Mouse (Mus musculus) forebrain, embryonic 14.5 days (tissue): Measurements from ENCODE around the gene Acsl1. TPM values are rescaled to one million over a fixed set of nuclear protein-coding genes. Genes with fewer than 3 reads are reported as not detected.

ENCODE experiments used
- ATAC-seq: fragments of 200-750 bp; cut with Nextera tagmentation; 2 replicates; pipeline ENCODE4 v1.8.0; 2017; ENCODE audit warnings: mild to moderate bottlenecking, moderate library complexity
- DNase-seq: peaks from one replicate; pipeline ENCODE4 v3.0.0-alpha.2; 2015; ENCODE audit warnings: low spot score
- H3K27ac ChIP-seq: fragments of 300-500 bp; sonication (generic); 2 replicates; pipeline ENCODE4 v1.5.1; 2014; ENCODE audit warnings: low read depth, mild to moderate bottlenecking, control low read depth, low read length, moderate library complexity
- H3K27me3 ChIP-seq: fragments of 300-500 bp; sonication (generic); replicated peaks from 2 replicates; pipeline ENCODE4 v1.6.1; 2014; ENCODE audit warnings: low read length, control low read depth, mixed read lengths; ENCODE audit not compliant: control insufficient read depth, insufficient read depth
- H3K36me3 ChIP-seq: fragments of 300-500 bp; sonication (generic); 2 replicates; pipeline ENCODE4 v1.6.1; 2014; ENCODE audit warnings: low read length, control low read depth; ENCODE audit not compliant: control insufficient read depth, insufficient read depth
- H3K4me1 ChIP-seq: fragments of 300-500 bp; sonication (generic); 2 replicates; pipeline ENCODE4 v1.6.1; 2014; ENCODE audit warnings: antibody characterized with exemption, low read length, control low read depth; ENCODE audit not compliant: control insufficient read depth, insufficient read depth
- H3K4me2 ChIP-seq: fragments of 300-500 bp; sonication (generic); 2 replicates; pipeline ENCODE4 v1.6.1; 2014; ENCODE audit warnings: mild to moderate bottlenecking, control low read depth, low read length
- H3K4me3 ChIP-seq: fragments of 300-500 bp; sonication (generic); 2 replicates; pipeline ENCODE4 v1.5.1; 2014; ENCODE audit warnings: low read depth, low read length, control low read depth
- H3K9ac ChIP-seq: fragments of 300-500 bp; sonication (generic); 2 replicates; pipeline ENCODE4 v1.6.1; 2014; ENCODE audit warnings: mild to moderate bottlenecking, low read length, control low read depth, moderate library complexity
- H3K9me3 ChIP-seq: fragments of 300-500 bp; sonication (generic); replicated peaks from 2 replicates; pipeline ENCODE4 v1.6.1; 2016; ENCODE audit warnings: low read length, control low read depth, mixed read lengths; ENCODE audit not compliant: control insufficient read depth
- WGBS: fragments of 180-500 bp; shearing (Covaris S2); extraction: QIAGEN DNeasy Blood & Tissue Kit; methylation state at CpG from one replicate; pipeline ENCODE4 v1.1.7; 2014; 5-methylcytosine and 5-hydroxymethylcytosine counted together
- polyA plus RNA-seq: library from polyadenylated mRNA; unstranded; fragments of >200 nt; fragmentation: Nextera tagmentation; extraction: Ambion mirVana; gene quantifications from 2 replicates; pipeline ENCODE4 v1.2.1, GENCODE M21; 2014

Gene Acsl1
- polyA plus RNA-seq, 1 experiment from 2014 or later: 8.8 TPM

DNA sequence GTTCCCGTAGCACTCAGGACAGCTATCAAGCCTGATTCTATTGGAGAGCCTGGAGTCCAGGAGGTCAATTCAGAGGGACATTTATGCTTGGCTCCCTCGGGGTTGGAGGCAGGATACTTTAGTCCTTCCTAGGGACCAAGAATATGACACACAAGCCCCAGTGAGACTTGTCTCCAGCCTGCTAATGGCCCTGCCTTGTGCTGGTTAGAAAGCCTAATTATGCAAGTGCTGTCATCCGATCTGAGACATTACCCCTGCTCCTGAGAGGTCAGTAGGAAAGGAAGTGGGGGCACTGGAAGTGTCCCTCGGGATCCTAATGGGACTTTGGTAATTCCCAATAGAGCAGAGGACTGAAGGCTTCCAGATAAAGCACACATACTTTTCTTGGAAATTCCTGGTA is 59.7 kb downstream of the Acsl1 start:
- H3K27ac ChIP-seq: no peak overlapping the region
- 58% methylated on average over 4 of the region's 4 CpGs for WGBS
- H3K9me3 ChIP-seq: no peaks in the 10 kb centered on the region
- H3K4me3 ChIP-seq: no peak overlapping the region
- H3K4me1 ChIP-seq: no peaks in the 10 kb centered on the region
- ATAC-seq (no peak), DNase-seq (no peak)
- H3K27me3 ChIP-seq: no peaks in the 10 kb centered on the region
- no peak overlapping the region for H3K9ac ChIP-seq
- no peak overlapping the region for H3K4me2 ChIP-seq
- no peaks in the 10 kb centered on the region for H3K36me3 ChIP-seq

DNA sequence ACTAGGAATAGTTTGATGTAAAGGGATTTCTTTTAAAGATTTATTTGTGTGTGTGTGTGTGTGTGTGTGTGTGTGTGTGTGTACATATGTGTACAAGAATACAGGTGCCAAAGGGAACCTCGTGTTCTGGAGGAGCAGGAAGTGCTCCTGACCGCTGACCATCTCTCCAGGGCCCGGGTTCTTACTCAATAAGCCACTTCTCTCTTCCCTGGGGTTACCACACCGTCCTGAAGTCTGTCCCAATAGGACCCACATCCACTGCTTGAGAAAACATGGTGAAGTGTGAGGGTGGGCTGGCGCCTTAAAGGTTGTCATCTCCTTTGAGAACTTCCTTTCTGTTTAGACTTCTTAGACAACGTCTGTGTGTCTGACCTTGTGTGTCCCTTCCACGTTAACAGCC is 63.1 kb downstream of the Acsl1 start:
- H3K9ac ChIP-seq: no peak overlapping the region
- no peaks in the 10 kb centered on the region for H3K4me1 ChIP-seq
- no peaks in the 10 kb centered on the region for H3K36me3 ChIP-seq
- no peak for DNase-seq
- no peak overlapping the region for H3K4me2 ChIP-seq
- no peak overlapping the region for H3K27ac ChIP-seq
- no peaks in the 10 kb centered on the region for H3K9me3 ChIP-seq
- H3K27me3 ChIP-seq: no peaks in the 10 kb centered on the region
- no peak for ATAC-seq
- no peak overlapping the region for H3K4me3 ChIP-seq
- 91% methylated on average over 7 of the region's 7 CpGs for WGBS

DNA sequence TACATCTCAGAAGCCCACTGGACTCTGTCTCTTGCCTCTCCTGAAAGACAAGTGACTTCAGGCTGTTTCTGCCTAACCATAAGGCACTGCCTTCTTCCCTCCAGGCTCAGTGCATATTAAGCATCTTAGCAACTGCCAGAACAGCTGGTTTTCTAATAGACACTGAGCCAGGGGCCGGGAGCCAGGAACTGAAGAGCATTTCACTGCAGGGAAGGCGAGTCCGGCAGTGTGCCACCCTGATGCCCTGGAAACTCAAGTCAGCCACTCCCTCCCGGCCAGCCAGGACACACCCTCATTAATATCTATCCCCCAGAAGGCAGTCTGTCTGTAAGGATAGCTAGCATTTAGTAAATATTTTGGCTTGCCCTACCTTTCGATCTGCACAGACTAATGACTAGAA is 68.9 kb downstream of the Acsl1 start:
- 55% methylated on average over 5 of the region's 5 CpGs for WGBS
- ATAC-seq: peak; percentile 34; the same call in 1 of the 2 replicates
- Histone ChIP-seq H3K9ac (no peak overlapping the region), H3K4me3 (no peak overlapping the region), H3K9me3 (no peaks in the 10 kb centered on the region), H3K4me1 (no peaks in the 10 kb centered on the region), H3K27ac (no peak overlapping the region), H3K27me3 (no peaks in the 10 kb centered on the region), H3K4me2 (no peak overlapping the region), H3K36me3 (no peaks in the 10 kb centered on the region)
- DNase-seq: peak; percentile 33

DNA sequence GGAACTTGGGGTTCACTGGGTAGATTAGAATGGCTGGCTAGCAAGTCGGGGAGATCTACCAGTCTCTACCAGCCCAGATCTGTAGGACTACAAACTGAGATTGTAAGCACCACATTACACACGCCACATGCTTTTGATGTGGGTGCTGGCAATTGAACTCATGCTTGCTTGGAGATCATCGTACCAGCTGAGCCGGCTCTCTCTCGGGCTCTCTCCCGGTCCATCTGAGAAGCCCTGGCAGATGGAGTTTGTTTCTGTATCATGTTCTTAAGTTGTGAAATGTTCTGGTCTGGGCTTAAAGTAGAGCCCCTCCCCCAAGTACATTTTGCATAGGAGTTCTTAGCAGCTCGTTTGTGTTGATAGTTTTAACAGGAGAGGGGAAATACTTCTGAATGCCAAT is 72.4 kb downstream of the Acsl1 start:
- DNase-seq: no peak
- Histone ChIP-seq H3K4me2 (no peak overlapping the region), H3K9me3 (no peaks in the 10 kb centered on the region), H3K4me3 (no peak overlapping the region), H3K27ac (no peak overlapping the region), H3K36me3 (no peaks in the 10 kb centered on the region), H3K4me1 (no peaks in the 10 kb centered on the region), H3K27me3 (no peaks in the 10 kb centered on the region), H3K9ac (no peak overlapping the region)
- 78% methylated on average over 7 of the region's 7 CpGs for WGBS
- ATAC-seq: no peak

DNA sequence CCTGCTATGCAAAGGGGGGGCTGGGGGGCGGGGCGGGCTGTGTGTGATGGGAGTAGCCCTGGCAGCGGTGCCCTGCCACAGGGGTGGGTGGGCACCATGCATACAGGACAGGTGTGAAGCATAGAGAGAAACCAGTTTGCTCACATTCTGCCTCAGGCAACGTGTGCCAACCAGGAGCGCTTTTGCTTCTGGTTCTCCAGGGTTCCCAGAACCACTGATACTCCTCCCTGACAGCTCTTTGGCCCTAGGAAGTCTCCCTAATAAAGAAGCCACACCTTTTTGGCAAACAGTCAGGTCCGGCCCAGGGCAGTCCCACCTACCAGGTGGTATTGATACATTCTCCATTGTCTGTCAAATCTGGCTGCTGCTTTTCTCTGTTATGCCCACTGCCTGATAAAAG is 72.8 kb downstream of the Acsl1 start:
- H3K4me2 ChIP-seq: no peak overlapping the region
- ATAC-seq (no peak), DNase-seq (no peak)
- H3K4me3 ChIP-seq: no peak overlapping the region
- H3K9ac ChIP-seq: no peak overlapping the region
- no peaks in the 10 kb centered on the region for H3K9me3 ChIP-seq
- H3K36me3 ChIP-seq: no peaks in the 10 kb centered on the region
- WGBS: 85% methylated on average over 6 of the region's 6 CpGs
- H3K4me1 ChIP-seq: no peaks in the 10 kb centered on the region
- H3K27me3 ChIP-seq: no peaks in the 10 kb centered on the region
- no peak overlapping the region for H3K27ac ChIP-seq

DNA sequence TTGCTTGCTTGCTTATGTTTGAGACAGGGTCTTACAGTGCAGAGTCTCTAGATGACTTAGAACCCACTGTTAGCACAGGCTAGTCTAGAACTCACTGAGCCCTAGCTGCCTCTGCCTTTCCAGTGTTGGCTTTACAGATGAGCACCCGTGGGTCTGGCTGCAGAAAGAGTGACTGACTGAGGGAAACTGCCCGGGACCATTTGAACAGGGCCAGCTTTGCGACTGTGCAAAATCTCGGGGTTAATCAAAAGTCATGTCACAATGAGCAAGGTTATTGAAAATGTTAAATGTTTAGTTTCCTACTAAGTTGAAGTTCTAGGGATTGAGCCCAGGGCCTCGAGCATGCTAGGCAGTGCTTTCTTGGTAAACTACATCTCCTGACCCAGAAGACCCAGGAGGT is 75.0 kb downstream of the Acsl1 start:
- no peak overlapping the region for H3K27ac ChIP-seq
- no peak overlapping the region for H3K4me3 ChIP-seq
- no peaks in the 10 kb centered on the region for H3K27me3 ChIP-seq
- no peak for DNase-seq
- no peak overlapping the region for H3K9ac ChIP-seq
- H3K36me3 ChIP-seq: no peaks in the 10 kb centered on the region
- H3K4me1 ChIP-seq: no peaks in the 10 kb centered on the region
- WGBS: 88% methylated on average over 5 of the region's 5 CpGs
- H3K9me3 ChIP-seq: no peaks in the 10 kb centered on the region
- H3K4me2 ChIP-seq: no peak overlapping the region
- no peak for ATAC-seq

DNA sequence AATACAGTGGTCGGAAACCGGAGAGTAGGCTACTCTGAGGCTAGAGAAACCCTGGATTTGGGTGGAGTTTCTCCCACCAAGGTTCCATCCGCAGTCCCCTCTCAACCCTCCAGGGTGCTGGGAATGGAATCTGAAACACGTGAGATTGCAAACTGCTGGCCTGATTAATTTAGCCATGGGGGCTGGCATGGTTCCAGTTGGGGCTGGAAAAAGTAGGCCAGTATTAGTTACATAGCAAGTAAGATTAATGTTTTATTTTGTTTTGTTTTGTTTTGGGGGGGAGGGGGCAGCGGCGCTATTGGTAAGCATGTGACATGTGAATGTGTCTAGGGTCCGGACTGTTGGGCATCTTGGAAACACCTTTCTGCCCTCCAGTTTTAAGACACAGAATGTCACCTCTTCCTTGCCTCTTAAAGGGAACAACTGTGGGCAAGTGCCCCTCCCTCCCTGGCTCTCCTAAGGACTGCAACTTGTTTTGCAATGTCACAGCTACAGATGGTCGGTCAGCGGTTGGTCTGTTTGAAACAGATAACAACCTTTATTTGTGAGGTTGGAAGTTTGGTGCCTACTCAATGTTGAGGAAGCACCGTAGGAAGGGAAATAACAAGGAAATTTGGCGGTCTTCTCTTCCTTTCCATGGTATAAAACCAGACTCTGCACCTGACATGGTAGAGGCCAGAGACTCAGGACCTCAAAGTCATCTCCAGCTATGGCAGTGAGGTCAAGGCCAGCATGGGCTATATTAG is 75.8 kb downstream of the Acsl1 start:
- 0 out of 2 replicates have a peak, but pooled peaks cover 2% of the 10 kb centered on the region for H3K4me1 ChIP-seq
- H3K4me3 ChIP-seq: no peak overlapping the region
- DNase-seq (no peak), ATAC-seq (no peak)
- 79% methylated on average over 11 of the region's 11 CpGs for WGBS
- no peaks in the 10 kb centered on the region for H3K36me3 ChIP-seq
- no peak overlapping the region for H3K9ac ChIP-seq
- H3K27me3 ChIP-seq: no peaks in the 10 kb centered on the region
- H3K27ac ChIP-seq: no peak overlapping the region
- H3K4me2 ChIP-seq: no peak overlapping the region
- no peaks in the 10 kb centered on the region for H3K9me3 ChIP-seq

DNA sequence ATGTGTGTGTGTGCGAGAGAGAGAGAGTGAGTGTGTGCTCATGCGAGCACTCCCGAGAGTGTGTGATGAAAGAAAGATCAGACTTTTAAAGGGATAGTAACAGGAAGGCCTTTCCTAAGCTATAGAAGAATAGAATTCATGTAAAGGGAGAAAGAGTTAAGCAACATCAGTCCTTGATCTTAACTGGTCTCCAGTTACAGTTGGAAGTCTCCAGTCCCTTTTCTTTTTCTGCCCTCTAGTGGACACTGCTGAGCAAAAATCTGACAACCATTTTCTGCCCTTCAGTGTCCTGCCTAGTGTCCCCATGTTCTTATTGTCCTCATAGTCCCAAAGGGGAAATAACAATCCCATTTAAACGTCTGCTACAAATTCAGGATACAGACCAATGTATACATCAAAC is 76.4 kb downstream of the Acsl1 start:
- peak; percentile 83 for DNase-seq
- Histone ChIP-seq H3K27ac (no peak overlapping the region), H3K4me3 (no peak overlapping the region), H3K27me3 (no peaks in the 10 kb centered on the region), H3K36me3 (no peaks in the 10 kb centered on the region), H3K9me3 (no peaks in the 10 kb centered on the region), H3K4me1 (0 out of 2 replicates have a peak, but pooled peaks cover 2% of the 10 kb centered on the region), H3K9ac (no peak overlapping the region), H3K4me2 (no peak overlapping the region)
- no peak for ATAC-seq
- WGBS: 61% methylated on average over 4 of the region's 4 CpGs

DNA sequence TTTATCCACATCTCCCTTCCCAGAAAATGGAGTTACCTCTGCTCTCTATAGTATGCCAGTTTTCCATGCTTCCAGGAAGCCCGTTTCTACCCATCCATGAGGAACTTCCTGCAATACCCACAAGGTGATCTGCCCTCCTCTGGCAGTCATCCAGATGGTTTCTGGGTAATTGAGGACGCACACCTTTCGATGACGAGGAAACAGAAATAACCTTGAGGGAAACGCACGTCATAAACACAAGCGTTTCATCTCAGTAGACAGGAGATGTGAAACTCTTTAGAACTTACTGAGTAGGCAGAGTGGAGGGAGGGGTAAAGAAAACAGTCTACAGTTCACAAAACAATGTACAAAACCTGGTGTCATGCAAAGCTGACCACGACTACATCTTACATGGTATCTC is 79.2 kb downstream of the Acsl1 start:
- no peaks in the 10 kb centered on the region for H3K36me3 ChIP-seq
- H3K9me3 ChIP-seq: no peaks in the 10 kb centered on the region
- 88% methylated on average over 8 of the region's 8 CpGs for WGBS

More for the DNA sequence above, 79.2 kb downstream of the Acsl1 start:
- Histone ChIP-seq H3K27me3 (no peaks in the 10 kb centered on the region), H3K4me3 (no peak overlapping the region), H3K4me1 (peaks cover 6% of the 10 kb centered on the region; the same call in 1 of the 2 replicates), H3K4me2 (no peak overlapping the region), H3K27ac (no peak overlapping the region), H3K9ac (no peak overlapping the region)
- DNase-seq (no peak), ATAC-seq (no peak)
